Mouse (Mus musculus): ENCODE measurements around the gene Col23a1.

Gene Col23a1

DNA sequence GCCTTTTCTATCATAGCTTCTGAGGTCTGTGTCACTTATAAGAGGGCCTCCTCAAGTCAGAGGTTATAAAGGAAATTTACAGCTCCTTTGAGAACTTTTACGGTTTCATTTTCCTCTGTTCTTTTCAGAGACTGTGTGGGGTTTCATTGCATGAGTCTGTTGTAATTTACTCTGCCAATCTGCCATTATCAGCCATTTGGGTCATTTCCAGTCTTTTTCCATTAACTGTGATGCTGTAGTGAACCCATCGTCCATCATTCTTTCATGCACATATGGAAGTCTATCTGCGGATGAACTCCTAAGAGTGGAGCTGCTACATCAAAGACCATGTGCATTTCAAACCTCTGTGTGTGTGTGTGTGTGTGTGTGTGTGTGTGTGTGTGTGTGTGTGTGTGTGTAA is 192.5 kb downstream of the Col23a1 start:
- no peak for DNase-seq (ENCODE audit: low read depth, low spot score)

DNA sequence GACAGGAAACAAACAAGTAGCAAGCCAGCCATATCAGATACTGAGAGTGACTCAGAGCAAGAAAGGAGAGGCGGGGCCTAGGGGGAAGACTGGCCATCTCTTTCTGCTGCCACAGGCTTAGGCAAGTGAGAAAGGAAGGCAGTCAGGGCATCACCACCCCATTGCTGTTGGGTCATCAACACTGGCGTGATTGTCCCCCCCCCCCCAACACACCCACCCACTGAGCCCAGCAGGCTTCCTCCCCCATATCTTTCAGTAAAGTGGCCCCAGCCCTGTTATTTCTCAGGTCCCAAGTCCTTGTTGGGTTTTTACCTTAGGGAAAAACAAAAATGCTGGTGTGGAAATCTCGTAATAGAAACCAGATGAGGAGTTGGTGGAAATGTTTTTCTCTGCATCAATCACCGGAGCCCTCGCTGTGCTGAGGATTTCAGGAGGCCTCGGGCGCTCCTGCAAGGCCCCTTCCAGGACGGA is 195.4 kb downstream of the Col23a1 start:
- no peak for DNase-seq (ENCODE audit: low read depth, low spot score)

DNA sequence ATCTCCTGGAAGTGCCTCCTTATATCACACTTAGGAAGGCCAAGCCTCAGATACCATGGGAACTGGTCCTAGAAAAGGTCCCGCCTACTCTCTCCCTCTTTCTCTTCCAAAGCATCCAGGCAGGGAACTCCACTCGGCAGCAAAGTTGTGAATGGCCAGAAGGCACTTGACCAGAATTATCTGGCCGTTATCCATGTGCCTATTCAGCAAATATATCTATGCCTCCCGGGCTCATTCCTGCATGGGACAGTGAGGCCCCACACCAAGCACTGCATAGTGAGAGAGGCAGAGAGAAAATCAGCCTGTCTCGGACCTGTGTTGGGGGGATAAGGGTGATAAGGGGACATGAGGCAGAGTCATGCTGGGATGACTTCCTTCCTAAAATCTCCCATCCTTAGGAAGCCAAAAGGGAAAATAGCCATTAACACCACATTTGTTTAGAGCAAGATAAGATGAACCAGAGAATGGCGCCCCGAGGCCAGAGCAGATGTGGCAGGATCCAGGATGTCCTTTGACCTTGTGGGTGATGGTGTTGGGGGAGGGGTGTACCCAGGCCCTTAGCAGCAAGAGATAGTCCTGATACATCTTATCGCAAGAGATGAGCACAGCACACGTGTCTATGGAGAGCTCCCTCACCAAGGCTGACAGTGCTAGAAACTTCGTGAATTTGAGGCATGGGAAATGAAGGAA is 196.2 kb downstream of the Col23a1 start:
- DNase-seq (ENCODE audit: low read depth, low spot score), result no peak

DNA sequence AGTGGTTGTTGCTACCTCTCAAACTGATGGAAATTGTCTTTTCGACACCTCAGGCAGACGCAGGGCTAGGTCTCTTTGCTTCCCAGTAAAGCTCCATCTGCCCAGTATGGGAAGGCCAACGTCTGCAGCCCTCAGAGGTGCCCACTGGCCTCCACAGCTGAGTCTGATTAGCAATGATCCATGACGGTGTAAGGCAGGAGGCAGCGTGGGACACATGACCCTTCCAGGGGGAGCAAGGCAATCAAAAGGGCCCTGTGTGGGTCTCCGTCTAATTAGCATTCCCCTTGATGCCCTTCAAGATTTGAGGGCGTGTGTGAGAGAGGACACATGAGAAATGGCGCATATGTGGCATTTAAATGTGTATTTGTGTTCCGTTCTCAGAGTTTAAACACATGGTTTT is 199.1 kb downstream of the Col23a1 start:
- DNase-seq (ENCODE audit: low read depth, low spot score), result no peak

DNA sequence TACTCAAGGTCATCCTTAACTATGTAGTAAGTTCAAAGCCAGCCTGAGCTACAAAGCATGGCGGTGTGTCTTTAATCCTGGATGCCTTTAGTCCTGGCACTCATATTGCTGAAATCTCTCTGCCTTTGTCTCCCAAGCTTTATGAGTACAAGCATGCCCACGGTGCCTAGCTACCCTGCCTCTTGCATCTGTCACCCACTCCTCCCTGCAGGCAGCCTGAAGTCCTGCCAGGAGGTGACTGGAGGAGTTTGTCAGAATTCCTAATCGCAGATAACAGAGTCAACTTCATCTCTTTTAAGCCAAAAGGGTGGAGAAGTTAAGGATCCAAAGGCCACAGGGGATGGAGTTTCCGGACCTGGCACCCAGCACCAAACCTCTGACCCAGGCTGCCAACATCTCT is 203.7 kb downstream of the Col23a1 start:
- DNase-seq (ENCODE audit: low read depth, low spot score), result no peak

DNA sequence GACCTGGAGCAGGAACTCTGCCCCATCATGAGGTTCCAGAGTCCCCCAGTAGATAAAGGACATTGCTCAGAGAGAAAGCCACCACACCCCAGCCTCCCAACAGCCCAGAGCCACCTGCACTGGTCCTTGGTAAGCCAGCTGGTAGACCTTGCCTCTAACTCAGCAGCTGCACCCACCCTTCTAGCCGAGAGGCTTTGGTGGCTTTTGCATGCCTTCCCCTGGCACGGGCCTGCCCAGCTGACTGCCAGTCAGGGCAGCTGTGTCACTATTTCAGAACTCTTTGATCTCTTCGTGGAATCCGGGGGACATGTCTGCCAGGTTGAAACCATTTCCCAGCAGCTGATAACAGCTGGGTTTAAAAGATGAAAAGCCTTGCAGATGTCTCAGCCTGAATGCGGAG is 204.5 kb downstream of the Col23a1 start:
- DNase-seq (ENCODE audit: low read depth, low spot score), result no peak

DNA sequence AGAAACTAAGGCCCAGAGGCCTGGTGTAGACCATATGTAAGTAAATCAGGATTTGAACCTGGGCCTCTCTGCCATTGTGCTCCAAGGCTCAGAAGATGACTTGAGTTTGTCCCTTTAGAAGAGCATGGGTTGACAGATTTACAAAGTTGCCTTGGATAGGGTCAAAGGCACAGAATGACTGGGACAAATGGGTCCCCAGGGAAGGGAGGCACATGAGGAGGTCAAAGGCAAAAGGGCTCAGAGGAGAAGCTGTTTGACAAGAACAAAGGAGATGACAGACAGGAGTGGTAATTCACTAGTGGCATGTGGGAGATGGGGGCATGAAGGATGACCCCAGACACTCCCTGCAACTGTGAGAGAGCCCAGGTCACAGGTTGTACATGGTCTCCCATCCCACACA is 210.1 kb downstream of the Col23a1 start:
- DNase-seq (ENCODE audit: low read depth, low spot score), result no peak

DNA sequence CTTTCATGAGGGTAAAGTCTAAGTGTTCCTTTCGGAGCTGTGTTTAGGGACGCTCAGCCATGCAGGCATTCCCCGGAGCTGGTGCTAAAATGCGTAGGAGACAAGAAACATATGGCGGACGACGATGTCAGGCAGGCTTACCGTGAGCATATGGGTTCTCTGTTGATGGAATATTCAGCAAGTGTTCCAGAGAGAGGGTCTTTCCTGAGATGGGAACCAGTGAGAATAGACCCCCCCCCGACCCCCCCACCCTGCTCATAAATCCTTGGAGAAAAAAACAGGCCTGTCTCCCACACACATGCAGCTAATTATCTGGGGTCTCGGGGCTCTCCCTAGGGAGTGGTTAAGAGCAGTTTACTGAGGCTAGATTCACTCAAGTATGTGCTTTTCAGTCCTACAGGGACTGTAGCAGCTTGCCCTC is 212.7 kb downstream of the Col23a1 start:
- no peak for DNase-seq (ENCODE audit: low read depth, low spot score)

DNA sequence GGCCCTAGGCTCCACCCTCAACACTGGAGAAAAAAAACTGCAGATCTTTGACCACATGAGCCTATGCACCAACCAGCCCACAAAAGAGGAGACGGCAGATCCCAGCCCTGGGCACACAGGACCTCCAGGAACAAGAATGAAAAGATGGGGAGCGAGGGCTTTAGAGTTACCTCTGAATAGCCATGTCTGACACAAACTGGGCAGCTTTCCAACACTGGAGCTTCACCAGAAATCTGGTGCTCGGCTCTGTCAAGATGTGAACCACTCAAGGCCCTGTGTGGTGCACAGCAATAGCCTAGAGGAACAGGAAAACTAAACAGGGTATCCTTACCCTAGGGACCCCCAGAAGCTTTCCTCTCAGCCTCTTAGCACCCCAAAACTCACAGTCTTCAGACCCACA is 215.2 kb downstream of the Col23a1 start:
- no peak for DNase-seq (ENCODE audit: low read depth, low spot score)

DNA sequence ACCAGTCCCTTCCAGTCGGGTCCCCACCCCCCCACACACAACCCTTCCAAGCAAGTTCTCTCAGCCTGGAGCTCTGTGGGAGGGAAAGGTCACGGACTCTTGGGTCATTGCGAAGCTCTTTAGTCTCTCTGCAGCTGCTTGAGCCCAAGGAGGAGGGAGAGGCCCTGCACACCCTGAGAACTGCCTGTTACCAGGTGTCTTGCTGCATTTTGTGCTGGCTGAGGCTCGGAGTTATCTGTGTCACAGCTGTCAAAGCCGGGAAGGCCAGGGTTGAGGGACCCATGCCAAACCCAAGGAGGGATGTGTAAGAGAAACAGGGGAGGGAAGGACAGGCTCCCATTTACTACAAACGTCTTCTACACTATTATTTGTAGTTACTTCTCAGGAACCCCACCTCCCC is 218.3 kb downstream of the Col23a1 start:
- DNase-seq (ENCODE audit: low read depth, low spot score), result no peak

DNA sequence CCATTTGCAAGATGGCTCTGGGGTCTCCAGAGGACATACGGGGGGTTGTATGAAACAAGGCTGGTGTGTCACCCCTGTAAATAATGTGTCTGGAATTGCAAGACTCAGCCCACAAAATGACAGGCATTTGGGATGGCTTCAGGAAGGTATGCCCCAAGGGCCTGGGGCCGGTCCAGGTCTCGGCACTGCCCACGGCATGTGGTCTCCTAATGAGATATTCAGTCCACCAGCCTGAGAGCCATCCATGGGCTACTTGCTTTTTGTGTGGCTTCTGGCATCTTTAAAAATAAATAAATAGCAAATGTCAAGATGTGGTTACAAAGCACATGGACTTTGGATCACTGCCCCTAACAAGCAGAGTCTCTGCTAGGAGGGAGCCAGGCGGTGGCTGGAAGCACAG is 219.5 kb downstream of the Col23a1 start:
- no peak for DNase-seq (ENCODE audit: low read depth, low spot score)

DNA sequence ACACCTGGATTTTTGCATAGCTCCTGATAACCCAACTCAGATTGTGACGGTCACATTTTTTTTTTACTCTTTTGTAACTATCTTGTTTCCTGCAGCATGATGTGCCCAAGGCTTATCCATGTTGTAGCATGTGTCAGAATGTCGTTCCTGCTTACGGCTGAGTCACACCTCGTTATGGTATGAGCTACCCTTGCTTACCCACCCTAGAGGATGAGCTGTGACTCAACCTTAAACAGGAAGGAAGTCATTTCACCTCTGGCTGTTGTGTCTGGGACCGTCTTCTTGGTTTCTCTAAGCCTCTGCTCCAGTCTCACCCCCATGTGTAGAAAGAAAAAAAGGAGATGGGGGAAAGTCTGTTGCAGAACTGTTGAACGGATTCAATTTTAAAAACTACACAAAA is 223.3 kb downstream of the Col23a1 start:
- no peak for DNase-seq (ENCODE audit: low read depth, low spot score)

DNA sequence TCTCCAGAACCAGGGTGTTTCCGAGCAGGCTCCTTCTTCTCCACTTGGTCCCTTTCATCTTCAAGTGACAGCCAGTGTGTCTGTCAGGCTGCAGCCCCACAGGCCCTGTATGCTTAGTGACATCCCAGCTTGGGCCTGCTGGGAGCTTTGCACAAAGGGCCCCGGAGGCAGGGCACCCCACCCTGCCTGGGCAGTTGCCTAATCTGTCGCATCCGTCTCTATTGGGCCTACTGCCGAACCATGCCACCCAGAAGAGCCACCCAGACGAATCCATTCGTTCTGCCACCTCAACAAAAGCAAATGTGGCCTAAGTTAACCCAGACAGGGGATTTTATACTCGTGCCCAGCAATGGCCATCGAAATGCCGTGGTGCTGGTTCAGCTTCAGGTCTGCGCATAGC is 225.6 kb downstream of the Col23a1 start:
- DNase-seq (ENCODE audit: low read depth, low spot score), result no peak

DNA sequence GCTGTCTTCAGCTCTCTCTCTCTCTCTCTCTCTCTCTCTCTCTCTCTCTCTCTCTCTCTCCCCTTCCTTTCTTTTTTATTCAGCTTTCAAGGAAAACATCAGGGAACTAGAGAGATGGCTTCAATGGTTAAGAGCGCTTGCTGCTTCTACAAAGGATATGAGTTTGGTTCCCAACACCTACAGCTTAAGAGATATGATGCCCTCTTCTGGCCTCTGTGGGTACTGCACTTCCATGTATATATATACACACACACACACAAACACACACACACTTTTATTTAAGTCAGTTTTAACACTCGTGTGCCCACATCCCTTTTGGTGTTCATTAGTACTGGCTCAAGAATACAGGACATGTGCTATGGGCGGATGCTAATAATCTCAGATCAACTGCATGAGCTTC is 228.4 kb downstream of the Col23a1 start:
- DNase-seq (ENCODE audit: low read depth, low spot score), result peak; percentile 67

DNA sequence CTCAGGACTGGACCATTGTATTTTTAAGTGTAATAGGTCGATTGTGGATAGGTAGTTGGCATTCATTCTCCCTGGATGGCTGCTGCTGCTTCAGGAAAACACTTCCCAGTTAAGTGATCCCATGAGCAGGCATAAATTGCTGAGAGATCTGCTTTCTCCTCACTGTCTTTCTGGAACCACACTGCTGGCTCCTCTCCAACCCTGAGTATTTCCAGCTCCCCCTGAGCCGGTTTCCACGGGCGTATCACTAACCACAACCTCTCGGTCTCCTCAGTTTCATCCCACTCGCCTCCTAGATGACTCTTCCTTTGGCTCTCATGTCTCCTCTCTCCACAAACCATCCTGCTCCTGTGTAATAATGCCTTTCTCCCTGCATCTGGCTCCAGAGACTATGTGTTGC is 228.9 kb downstream of the Col23a1 start:
- no peak for DNase-seq (ENCODE audit: low read depth, low spot score)

DNA sequence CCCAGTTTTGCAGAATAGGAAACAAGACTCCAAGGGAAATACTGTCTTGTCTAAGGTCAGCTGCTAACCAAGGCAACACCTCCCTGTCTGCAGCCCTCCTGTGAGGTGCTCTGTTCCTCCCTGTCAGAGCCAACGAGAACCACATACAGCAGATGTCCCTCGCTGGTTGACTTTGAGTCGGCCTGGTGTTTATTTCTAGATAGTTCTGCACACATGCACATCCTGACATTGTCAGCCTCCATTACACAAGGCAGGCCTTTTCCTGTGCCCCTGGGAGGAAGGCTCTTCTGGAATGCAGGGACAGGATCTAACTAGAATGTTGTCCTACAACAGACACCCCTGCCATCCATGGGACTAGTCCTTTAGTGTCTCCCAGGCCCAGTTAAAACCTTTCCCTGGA is 231.7 kb downstream of the Col23a1 start:
- no peak for DNase-seq (ENCODE audit: low read depth, low spot score)

DNA sequence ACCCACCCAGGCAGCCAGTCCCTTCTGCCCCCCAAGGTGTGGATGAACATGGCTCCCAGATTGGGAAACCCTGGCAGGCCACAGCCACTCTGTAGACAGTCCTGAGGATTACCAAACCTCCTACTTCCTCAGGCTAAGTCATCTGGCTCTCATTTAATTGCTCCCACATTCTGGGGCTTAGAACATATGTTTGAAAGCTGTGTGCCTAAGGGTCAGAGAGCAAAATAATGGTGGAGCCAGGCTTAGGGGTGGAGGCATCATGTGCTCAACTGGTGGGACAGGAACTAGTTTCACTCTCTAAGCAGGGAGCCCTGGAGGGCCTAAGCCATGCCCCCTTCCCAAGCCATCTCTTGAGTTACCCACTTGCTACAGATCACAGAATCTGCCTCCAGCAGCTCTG is 233.5 kb downstream of the Col23a1 start:
- DNase-seq (ENCODE audit: low read depth, low spot score), result no peak

DNA sequence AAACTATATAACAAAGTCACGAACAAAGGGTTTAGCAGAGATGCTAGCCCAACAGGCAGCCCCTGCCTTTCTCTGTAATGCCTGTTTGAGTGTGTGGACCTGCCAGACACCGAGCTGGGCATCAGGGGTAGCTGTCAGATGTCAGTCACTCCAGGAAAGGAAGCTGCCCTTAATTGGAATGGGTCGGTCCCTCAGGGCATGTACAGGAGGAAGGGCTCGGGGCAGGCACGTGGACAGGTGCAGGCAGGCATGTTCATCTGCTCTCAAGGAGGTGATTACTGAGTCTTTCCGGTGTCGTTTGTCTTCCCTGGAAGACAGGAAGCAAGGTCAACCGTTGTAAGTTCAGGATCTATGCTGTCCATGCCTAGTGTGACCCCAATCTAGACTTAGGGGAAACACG is 233.9 kb downstream of the Col23a1 start:
- DNase-seq (ENCODE audit: low read depth, low spot score), result no peak

DNA sequence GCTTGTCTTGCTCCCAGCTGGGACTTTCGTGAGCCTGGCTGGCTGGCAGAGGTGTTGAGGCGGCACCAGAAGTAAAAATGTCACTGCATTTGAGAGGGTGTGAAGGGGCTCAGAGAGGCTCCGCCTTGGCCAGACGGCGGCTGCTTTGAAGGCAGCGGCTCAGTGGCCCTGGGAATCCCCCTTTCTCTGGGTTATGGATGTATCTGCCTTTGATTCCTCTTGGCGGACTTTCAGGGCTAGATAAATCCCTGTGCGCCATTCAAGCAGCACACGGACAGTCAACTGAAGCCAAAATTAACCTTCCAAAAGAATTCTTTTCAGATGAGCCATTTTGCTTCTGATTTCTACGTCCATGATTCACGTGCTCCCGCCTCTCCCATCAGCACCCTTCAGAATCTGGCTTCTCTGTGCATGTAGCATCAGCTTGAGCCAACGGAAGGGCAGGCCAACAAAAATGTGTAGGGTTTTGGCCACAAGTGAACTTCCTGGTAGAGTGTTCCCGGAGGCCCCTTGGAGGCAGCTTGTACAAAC is 237.0 kb downstream of the Col23a1 start:
- no peak for DNase-seq (ENCODE audit: low read depth, low spot score)

DNA sequence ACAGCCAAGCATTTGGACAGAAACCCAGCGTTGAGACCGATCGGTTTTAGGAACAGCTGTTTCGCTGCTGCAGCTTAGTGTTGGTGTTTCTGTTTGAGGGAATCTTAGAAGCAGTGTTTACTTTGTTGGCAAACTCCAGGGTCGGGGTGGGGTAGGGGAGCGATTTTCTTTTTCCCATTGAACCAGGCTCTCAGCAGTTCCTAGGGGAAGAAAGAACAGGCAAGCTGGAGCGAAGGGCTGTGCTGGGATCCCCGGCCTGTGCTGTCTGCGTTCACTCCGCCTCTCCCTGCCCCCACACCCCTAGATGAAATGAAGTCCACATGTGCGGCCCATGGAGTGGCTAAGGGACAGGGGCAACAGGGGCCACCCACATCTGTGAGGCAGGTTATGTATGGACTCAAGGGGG is 243.4 kb downstream of the Col23a1 start:
- DNase-seq (ENCODE audit: low read depth, low spot score), result no peak

DNA sequence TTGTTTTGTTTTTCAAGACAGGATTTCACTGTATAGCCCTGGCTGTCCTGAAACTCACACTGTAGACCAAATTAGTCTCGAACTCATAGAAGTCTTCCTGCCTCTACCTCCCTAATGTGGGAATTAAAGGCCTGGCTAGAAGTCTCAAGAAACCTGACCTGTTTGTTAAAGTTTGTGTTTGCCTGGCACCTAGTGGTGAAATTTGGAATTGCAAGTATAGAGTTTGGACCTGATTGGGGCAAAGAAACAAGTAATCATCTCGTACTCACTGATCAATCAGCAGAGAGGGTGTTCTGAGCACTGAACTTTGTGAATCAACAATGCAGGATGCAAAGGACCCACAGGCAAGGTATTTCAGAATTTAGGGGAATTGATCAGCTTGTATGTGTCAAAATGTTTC is 244.6 kb downstream of the Col23a1 start:
- DNase-seq (ENCODE audit: low read depth, low spot score), result peak; percentile 81

DNA sequence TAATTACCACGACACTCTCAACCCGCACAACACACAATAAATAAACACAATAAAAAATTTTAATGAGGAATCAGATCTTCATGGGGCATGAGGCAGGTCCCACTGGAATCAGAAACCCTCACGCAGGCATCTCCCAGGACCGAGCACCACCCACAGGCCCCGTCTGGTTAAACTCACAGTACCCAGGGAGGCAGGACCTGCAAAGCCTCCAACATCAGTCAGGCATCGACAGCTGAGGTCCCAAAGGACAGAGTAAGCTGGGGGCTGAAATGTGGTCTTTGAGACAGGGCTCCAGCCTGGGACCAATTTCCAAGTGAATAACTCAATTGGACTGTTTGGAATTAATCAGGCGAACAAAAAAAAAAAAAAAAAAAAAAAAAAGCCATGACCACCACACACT is 248.7 kb downstream of the Col23a1 start:
- no peak for DNase-seq (ENCODE audit: low read depth, low spot score)

DNA sequence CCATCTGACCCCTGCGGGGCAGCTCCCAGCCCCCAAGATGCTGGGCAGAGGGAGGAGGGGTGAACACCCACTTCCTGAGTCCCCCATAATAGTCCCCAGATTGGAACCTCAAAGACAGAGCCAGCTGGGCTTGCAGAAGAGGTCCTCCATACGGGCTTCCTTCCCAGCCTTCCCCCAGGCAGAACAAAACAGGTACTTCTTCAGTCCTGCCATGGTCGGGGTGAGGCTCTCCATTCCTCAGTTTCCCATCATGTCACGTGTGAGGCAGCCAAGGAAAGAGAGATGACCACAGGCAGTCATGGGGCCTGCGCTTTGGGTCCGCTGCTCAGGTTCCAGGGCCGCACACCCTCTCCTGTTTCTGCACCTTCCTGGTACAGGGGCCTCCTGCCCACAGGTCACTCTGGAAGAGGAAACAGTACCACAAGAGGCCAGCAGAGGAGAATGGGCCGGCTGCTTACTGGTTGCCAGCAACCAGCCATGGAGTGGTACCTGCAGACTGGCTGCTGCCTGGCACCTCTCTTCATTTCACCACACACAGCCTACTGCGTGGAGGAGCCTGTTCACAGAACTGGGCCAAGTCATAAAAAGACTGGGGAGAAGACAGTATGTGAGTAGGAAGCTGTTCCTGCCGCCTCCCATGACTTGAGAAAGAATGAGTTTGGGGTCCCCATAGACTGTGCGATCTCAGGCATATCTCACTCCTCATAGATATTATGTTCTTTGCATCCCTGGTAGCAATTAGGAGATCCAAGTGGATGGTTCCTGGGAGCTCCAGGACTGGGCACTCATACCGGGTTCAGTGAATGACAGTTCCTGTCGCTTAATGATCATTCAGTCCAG is 249.4 kb downstream of the Col23a1 start:
- DNase-seq (ENCODE audit: low read depth, low spot score), result peak; percentile 20

Data from ZHBTc4 (cell line).